Mouse (Mus musculus) hindbrain, postnatal 0 days (tissue): ENCODE results near the gene Cemip. TPM values are rescaled to one million over a fixed set of nuclear protein-coding genes. Genes with fewer than 3 reads are reported as not detected.
A peak's percentile ranks its signal among the peaks of the same experiment; 100 is the strongest.

Experiments used
- ATAC-seq: fragments of 200-750 bp; cut with Nextera tagmentation; 2 replicates; pipeline ENCODE4 v1.8.0; 2017; ENCODE audit warnings: mild to moderate bottlenecking, moderate TSS enrichment, moderate library complexity
- DNase-seq: peaks from one replicate; pipeline ENCODE4 v3.0.0-alpha.2; 2015; ENCODE audit warnings: low spot score
- H3K27ac ChIP-seq: fragments of 300-500 bp; sonication (generic); 2 replicates; pipeline ENCODE4 v1.5.1; 2014; ENCODE audit warnings: mild to moderate bottlenecking
- H3K27me3 ChIP-seq: fragments of 300-500 bp; sonication (generic); 2 replicates; pipeline ENCODE4 v1.6.1; 2014; ENCODE audit warnings: low read length, mixed read lengths; ENCODE audit not compliant: insufficient read depth
- H3K36me3 ChIP-seq: fragments of 300-500 bp; sonication (generic); 2 replicates; pipeline ENCODE4 v1.6.1; 2014; ENCODE audit warnings: low read length, mixed read lengths; ENCODE audit not compliant: insufficient read depth
- H3K4me1 ChIP-seq: fragments of 300-500 bp; sonication (generic); 2 replicates; pipeline ENCODE4 v1.6.1; 2014; ENCODE audit warnings: antibody characterized with exemption, low read length, mixed read lengths; ENCODE audit not compliant: insufficient read depth
- H3K4me2 ChIP-seq: fragments of 300-500 bp; sonication (generic); 2 replicates; pipeline ENCODE4 v1.6.1; 2014; ENCODE audit warnings: low read depth, mild to moderate bottlenecking, low read length, moderate library complexity, mixed read lengths
- H3K4me3 ChIP-seq: fragments of 300-500 bp; sonication (generic); 2 replicates; pipeline ENCODE4 v1.5.1; 2014; ENCODE audit warnings: low read length
- H3K9ac ChIP-seq: fragments of 300-500 bp; sonication (generic); replicated peaks from 2 replicates; pipeline ENCODE4 v1.6.1; 2014; ENCODE audit warnings: mild to moderate bottlenecking, low read length, moderate library complexity, mixed read lengths
- H3K9me3 ChIP-seq: fragments of 300-500 bp; sonication (generic); 2 replicates; pipeline ENCODE4 v1.6.1; 2016; ENCODE audit warnings: low read length, mixed read lengths
- CTCF ChIP-seq: IDR thresholded peaks from 2 replicates; pipeline ENCODE4 v1.5.1; 2016; ENCODE audit warnings: antibody characterized with exemption, control low read depth, low read depth
- WGBS: fragments of 180-500 bp; shearing (Covaris S2); extraction: QIAGEN DNeasy Blood & Tissue Kit; methylation state at CpG from one replicate; pipeline ENCODE4 v1.1.7; 2014; 5-methylcytosine and 5-hydroxymethylcytosine counted together
- polyA plus RNA-seq: library from polyadenylated mRNA; unstranded; fragments of >200 nt; fragmentation: Nextera tagmentation; extraction: Ambion mirVana; gene quantifications from 2 replicates; pipeline ENCODE4 v1.2.1, GENCODE M21; 2015
- total RNA-seq: library from RNA; depleted of rRNA; stranded (reverse); fragments of >200 nt; gene quantifications from 2 replicates; pipeline ENCODE4 v1.2.3, GENCODE M21; 2014

Gene Cemip
- total and polyA plus RNA-seq, 2 experiments from 2014 or later = 1.0 to 10.3 TPM

- Histone ChIP-seq H3K27ac (no peak overlapping the region), H3K4me2 (no peak overlapping the region), H3K4me3 (no peak overlapping the region), H3K9me3 (no peaks in the 10 kb centered on the region), H3K27me3 (no peaks in the 10 kb centered on the region), H3K4me1 (no peaks in the 10 kb centered on the region), H3K36me3 (no peaks in the 10 kb centered on the region), H3K9ac (no peak overlapping the region)
- no peak for TF ChIP-seq CTCF
- WGBS = 85% methylated on average over 4 of the region's 4 CpGs
- DNase-seq = no peak
- no peak for ATAC-seq
Measured at GRCm38 (mm10) chr7:84051423-84051822, 34.9 kb downstream of the Cemip start.

- H3K4me1 ChIP-seq = no peaks in the 10 kb centered on the region
- 82% methylated on average over 4 of the region's 4 CpGs for WGBS
- no peak overlapping the region for H3K4me2 ChIP-seq
- TF ChIP-seq CTCF = no peak
- no peak overlapping the region for H3K27ac ChIP-seq
- no peaks in the 10 kb centered on the region for H3K36me3 ChIP-seq
- no peaks in the 10 kb centered on the region for H3K27me3 ChIP-seq
- no peaks in the 10 kb centered on the region for H3K9me3 ChIP-seq
- no peak overlapping the region for H3K4me3 ChIP-seq
- ATAC-seq (no peak), DNase-seq (no peak)
- no peak overlapping the region for H3K9ac ChIP-seq
Measured at GRCm38 (mm10) chr7:84045546-84045945, 40.8 kb downstream of the Cemip start.

- H3K27ac ChIP-seq = 0 out of 2 replicates have a peak overlapping the region, but pooled peaks have one; percentile 20
- H3K9ac ChIP-seq = no peak overlapping the region
- H3K4me3 ChIP-seq = no peak overlapping the region
- H3K4me1 ChIP-seq = no peaks in the 10 kb centered on the region
- no peaks in the 10 kb centered on the region for H3K9me3 ChIP-seq
- no peak for TF ChIP-seq CTCF
- DNase-seq = peak; percentile 72
- 66% methylated on average over 4 of the region's 4 CpGs for WGBS
- ATAC-seq = peak; percentile 83
- no peak overlapping the region for H3K4me2 ChIP-seq
- H3K36me3 ChIP-seq = no peaks in the 10 kb centered on the region
- no peaks in the 10 kb centered on the region for H3K27me3 ChIP-seq
Measured at GRCm38 (mm10) chr7:84044581-84045290, 41.6 kb downstream of the Cemip start.

DNA sequence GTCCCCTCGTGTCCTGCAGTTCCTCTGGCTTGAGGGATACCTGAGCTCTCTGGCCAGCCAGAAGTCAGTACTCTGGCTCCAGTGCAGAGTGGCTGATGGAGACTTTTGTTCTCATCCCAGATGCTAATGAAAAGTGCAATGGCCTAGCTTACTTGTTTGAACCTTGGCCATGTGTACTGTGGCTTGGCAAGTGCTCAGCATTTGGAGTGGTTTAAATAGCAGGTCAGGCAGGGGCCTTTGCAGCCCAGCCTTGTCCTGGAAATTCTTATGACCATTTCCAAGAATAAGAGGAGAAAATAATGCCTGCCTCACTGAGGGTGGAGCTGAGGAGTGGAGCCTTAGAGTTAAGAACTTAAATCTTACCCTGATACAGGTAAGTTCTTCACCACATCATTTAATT is 43.6 kb downstream of the Cemip start:
- Histone ChIP-seq H3K4me1 (no peaks in the 10 kb centered on the region), H3K9ac (no peak overlapping the region), H3K36me3 (no peaks in the 10 kb centered on the region), H3K4me2 (no peak overlapping the region), H3K27ac (no peak overlapping the region), H3K4me3 (no peak overlapping the region), H3K27me3 (no peaks in the 10 kb centered on the region), H3K9me3 (no peaks in the 10 kb centered on the region)
- ATAC-seq (no peak), DNase-seq (no peak)
- 69% methylated on average over 1 of the region's 1 CpGs for WGBS
- no peak for TF ChIP-seq CTCF

DNA sequence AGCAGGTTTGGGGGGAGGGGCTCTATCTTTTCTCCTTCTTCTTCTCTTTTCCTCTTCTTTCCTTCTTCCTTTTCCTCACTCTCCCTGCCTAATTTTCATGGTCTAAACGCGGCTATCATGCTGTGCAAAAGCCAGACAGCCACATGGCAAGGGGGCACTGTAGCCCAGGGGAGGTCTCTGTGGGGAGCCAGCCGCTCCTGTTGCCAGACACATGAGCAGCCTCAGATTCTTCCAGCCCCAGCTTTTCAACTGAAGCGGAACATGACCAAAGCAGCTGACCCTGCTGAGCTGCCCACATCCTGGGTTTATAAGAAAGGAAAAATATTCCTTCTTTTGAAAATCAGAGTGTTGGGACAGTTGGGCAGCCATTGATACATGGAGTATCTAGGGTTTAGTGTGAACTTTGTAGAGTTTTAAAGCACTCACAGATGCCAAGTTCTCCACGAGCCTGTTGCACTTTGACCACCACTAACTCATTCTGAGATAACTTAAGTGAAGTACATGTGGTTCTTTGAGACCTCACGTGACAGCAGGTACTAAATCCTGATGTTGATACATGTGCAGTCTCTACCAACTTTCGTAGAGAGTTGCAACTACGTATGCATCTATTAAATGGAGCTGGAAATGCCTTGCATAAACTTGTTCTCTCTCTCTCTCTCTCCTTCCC is 46.3 kb downstream of the Cemip start:
- H3K9me3 ChIP-seq = no peaks in the 10 kb centered on the region
- H3K4me2 ChIP-seq = no peak overlapping the region
- no peak for TF ChIP-seq CTCF
- no peaks in the 10 kb centered on the region for H3K27me3 ChIP-seq
- no peak for ATAC-seq
- DNase-seq = no peak
- no peaks in the 10 kb centered on the region for H3K36me3 ChIP-seq
- no peak overlapping the region for H3K9ac ChIP-seq
- no peak overlapping the region for H3K4me3 ChIP-seq
- no peaks in the 10 kb centered on the region for H3K4me1 ChIP-seq
- WGBS = 50% methylated on average over 8 of the region's 8 CpGs
- no peak overlapping the region for H3K27ac ChIP-seq

DNA sequence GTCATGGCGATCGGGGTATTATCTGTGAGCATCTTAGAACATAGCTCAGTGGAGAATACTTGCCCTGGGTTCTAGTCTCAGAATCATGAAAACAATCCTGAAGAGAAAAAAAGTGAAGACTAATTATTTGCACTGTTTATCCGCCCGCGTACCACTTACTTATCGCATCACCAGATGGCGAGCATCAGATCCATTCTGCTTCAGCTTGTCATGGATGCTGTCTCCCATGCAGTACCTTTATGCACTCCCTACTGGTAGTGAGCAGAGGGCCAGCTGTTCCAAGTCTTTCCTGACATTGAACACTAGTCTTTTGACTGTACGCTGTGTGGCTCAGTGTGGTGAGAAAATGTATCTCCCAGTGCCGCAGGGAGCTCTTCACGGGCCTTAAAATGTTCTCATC is 47.7 kb downstream of the Cemip start:
- ATAC-seq = no peak
- no peaks in the 10 kb centered on the region for H3K4me1 ChIP-seq
- no peak for TF ChIP-seq CTCF
- no peaks in the 10 kb centered on the region for H3K36me3 ChIP-seq
- no peak overlapping the region for H3K4me3 ChIP-seq
- H3K4me2 ChIP-seq = no peak overlapping the region
- H3K27me3 ChIP-seq = no peaks in the 10 kb centered on the region
- H3K9me3 ChIP-seq = no peaks in the 10 kb centered on the region
- H3K27ac ChIP-seq = no peak overlapping the region
- no peak for DNase-seq
- WGBS = 77% methylated on average over 10 of the region's 10 CpGs
- no peak overlapping the region for H3K9ac ChIP-seq

DNA sequence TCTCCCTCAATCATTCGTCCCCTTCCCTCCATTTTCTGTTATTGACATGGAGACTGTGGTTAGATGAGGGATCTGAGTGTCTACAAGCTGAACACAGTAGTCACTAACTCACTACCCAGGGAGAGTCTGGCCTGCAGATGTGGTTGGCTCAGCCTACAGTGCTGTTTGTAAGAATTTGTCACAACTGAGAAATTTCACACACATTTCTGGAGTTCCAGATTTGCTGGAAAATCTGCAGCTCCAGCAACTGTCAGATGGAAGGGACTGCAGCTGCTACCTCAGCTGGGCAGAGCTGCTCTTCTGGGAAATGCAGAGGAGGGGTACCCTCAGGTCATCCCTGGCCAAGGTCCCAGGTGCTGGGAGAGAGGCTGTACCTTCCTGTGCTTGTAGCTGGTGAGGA is 53.5 kb downstream of the Cemip start:
- no peak overlapping the region for H3K4me3 ChIP-seq
- no peak overlapping the region for H3K27ac ChIP-seq
- no peaks in the 10 kb centered on the region for H3K27me3 ChIP-seq
- H3K4me2 ChIP-seq = no peak overlapping the region
- WGBS = 85% methylated on average over 1 of the region's 1 CpGs
- no peak overlapping the region for H3K9ac ChIP-seq
- H3K4me1 ChIP-seq = peaks cover 4% of the 10 kb centered on the region; the same call in 1 of the 2 replicates
- no peaks in the 10 kb centered on the region for H3K9me3 ChIP-seq
- ATAC-seq = no peak
- TF ChIP-seq CTCF = no peak
- no peaks in the 10 kb centered on the region for H3K36me3 ChIP-seq
- no peak for DNase-seq
